Mouse (Mus musculus) right cerebral cortex, postnatal 36 days (tissue): ENCODE results near the gene Dhx38.

Experiments used
- DNase-seq, 2 experiments: peaks; one replicate each; pipeline ENCODE4 v3.0.0; 2022; ENCODE audit warnings: low spot score in 2 of 2, mixed read lengths in 1 of 2

The Dhx38 gene

DNA sequence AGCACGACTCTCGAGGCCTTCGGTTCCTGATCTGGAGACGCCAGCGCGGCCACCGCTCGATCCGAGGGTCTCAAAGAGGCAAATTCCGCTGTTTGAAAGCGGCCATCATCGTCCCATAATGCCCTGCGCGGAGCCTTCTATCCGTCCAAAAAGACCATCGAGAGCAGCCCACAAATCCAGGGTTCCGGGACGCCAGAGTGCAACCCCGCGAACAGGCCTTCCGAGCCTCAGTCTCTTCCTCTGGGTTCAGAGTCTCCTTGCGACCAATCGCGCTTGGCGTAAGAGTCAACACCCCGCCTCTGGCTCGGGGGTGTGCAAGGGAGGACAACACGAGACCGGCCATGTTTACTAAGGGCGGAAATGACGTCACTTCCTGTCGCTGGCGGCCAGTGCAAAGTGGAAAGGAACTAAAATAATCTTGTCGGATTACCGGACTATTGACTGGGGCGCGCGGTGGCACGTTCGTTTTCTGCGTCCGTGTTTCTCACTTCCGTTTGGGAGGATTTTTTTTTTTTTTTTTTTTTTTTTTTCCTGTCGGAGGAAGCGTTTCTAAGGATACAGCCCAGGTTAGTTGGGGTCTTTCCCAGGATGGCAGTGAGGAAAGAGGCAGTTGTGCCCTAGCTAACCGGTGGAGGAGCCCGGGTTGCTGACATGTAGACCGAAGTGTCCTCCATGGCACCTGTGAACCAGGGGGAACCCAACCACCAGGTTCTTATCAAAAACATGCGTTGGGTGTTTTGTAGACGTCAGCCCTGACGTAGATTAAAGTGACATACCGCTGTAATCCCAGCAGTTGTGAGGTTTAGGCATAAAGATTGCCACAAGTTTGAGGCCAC is at the start of gene Dhx38, which contains the start of gene Txnl4b:
Dhx38 (minus strand) TSS at position 364 of the 836 bp plus-strand sequence.
Txnl4b (plus strand) TSS at position 395 of the 836 bp plus-strand sequence.
- DNase-seq: peak; percentile 99

DNA sequence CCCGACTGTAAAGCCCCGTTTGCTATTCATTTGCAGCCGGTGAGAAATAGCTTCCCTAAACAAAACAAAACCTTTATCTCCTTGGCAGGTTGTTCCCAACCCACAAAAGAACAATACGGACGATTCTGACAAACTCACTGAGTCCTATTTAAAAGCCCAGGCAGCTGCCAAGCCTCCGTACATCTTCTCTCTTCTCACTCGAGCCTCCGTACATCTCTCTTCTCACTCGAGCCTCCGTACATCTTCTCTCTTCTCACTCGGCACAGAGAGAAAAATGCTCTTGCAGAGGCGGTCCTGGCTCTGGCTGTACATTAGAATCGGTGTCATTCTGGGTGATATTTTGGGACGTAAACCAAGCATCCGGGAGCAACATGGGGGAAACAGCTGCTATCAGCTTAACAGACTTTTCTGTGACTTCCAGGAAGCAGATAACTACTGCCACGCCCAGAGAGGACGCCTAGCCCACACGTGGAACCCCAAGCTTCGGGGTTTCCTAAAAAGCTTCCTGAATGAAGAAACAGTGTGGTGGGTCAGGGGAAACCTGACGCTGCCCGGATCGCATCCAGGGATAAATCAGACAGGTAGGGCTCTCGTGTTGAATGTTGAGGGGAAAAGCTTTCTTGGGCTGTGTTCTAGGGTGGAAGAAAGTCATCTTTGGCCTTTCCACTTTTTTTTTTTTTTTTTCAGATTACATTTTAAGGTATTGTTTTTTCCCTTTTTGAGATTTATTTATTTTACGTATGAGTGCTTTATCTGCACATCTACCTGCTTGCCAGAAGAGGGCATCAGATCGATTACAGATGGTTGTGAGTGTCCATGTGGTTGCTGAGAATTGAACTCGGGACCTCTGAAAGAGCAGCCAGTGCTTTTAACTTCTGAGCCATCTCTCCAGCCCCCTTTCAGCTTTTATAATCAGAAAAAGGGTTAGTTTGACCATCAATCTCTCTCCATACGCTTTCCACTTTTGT is 48.9 kb upstream of the Dhx38 start, which contains the start of gene Pkd1l3:
Pkd1l3 (plus strand) TSS at position 275 of the 968 bp plus-strand sequence.
- peak in 1 of 2 experiments; percentile 10 for DNase-seq

DNA sequence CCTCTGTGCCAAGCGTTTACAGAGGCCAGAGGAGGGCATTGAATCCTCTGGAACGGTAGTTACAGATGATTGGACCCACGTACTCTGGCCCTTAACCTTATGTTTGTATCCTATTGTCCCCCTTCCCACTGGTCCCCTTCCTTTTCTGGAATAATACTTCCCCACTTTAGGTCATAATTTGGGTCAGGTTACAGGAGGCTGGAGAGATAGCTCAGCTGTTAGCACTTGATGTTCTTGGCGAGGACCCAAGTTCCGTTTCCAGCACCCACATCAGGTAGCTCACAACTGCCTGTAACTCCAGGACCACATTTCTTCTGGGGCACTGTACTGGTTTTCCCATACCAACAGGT is 43.5 kb upstream of the Dhx38 start:
- no peak for DNase-seq

DNA sequence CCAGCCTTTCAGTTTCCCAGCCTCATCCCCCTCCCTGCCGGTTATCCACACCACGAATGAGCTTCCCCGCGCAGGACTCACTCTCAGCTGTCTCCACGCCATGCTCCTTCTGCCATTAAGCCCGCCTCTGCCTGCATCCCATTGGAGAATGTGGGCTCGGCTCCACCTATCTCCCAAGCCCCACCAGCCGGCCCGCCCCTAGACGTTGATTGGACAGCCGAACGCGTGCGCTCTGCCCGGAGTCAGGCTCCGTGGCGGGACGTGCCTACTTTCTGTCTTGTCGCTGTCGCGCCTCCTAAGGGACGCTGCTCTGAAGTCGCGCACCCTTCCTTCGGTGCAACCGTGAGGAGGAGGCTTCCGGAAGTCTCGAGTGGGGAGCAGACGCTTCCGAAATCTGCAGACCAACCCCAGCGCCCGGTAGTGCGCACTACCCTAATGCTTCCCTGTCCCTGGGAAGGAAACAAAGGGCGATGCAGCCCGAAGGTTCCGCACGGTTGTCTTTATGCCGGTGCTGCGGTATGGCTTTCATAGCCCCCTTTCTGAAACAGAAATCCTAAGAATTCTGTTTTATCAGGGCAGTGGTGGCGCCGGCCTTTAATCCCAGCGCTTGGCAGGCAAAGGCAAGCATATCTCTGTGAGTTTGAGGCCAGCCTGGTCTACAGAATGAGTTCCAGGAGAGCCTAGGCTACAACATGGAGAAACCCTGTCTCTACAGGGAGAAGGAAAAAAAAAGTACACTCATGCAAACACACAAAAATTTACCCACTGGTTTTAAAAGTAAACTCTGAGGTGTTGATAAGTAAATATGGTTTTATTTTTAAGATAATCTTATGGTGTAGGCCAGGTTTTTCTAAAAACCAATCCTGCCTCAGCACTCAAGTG is 42.9 kb upstream of the Dhx38 start, which contains the start of gene Dhodh:
Dhodh (minus strand) TSS at position 403 of the 882 bp plus-strand sequence.
- peak; percentile 95 to 98 for DNase-seq

DNA sequence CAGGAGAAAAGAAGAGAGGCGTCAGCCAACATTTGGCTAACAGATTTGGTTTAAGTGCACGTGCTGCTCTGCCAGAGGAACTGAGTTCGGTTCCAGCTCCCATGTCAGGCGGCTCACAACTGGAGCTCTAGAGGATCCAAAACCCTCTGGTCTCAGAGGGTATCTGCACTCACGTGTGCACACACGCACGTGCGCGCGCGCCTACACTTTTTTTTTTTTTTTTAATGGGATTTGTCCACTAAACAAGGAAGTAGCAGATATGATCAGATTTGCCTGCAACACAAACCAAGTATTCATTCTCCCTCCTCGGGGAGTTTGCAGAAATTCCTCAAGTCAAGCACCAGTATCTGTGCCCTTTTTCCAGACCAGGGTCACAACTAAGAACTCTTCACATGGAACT is 42.0 kb upstream of the Dhx38 start:
- no peak for DNase-seq

DNA sequence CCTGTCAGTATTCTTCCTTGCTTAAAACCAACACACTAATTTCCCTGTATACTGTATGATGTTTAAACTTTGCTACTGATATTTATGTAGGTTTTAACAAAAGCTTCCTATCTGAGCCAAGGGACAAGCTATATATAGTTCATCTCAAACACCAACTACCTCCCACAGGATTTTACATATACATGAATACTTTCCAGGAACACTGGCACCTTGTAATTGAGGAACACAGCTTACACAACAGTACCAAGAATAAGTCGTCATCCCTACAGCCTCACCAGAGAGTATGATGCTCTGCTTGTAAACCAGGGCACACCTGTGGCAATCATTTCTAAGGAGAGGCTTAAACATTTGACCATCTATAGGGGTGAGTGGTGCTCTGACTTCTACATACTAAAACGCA is 41.1 kb upstream of the Dhx38 start:
- DNase-seq: peak in 1 of 2 experiments; percentile 7

DNA sequence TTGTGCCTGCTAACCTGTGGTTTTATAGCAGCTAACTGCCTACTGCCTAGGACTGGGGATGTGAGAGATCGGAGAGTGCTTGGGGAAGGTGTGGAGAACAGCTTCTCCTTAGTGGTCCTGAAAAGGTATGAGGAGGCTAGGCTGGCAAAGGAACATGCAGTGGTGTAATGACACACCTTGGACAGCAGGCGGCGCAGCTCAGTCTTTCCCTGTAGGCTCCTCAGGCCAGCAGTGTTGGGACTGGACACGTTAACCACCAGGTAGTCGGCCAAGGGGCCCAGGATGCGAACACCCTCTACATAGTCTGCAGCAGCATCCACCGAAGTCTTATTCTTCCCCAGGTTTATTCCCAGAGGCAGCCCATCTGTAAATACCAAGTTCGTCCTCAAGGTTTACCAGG is 30.2 kb upstream of the Dhx38 start:
- no peak for DNase-seq

DNA sequence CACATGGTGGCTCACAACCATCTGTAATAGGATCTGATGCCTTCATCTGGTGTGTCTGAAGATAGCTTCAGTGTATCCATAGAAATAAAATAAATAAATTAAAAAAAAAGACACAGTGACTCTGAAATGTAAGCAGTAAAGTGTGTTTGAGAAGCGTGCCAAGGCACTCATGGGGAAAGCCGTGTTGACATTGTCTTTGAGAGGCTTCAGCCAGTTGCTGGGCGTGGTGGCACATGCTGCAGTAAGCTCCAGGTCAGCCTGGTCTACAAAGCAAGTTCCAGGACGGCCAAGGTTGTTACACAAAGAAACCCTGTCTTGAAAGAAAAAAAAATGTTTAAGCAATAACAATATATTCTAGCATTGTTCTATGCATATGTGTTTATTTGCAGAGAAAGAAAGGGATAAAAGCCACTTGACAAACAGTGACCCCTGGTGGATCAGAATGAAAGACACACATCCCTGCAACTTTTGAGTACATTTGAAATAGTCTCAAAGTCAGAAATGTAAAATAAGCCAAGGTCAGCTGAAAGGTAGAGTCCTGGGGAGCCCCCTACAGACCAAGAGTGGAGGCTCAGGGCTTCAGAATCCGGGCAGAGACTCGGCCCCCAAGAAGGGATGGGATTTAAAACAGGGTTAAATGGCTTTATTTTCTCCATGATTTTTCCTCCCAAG is 27.6 kb upstream of the Dhx38 start:
- no peak for DNase-seq

DNA sequence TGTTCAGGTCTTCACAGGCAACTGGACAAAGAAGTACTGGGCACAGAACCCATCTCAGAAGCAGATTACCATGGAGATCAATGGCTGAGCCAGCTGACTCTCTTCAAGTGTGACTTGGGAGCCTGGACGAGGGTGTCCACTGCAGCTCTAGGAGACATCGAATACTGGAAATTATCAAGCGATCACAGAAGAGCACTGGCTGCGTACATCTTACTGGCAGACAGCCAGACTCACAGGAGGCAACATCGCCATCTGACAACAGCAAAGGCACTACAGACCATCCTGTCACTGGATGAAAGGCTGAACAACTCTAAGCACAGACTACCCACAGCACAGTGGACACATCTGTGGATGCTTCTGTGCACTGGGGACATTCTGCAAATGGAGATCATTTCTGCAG is 26.5 kb upstream of the Dhx38 start:
- no peak for DNase-seq

DNA sequence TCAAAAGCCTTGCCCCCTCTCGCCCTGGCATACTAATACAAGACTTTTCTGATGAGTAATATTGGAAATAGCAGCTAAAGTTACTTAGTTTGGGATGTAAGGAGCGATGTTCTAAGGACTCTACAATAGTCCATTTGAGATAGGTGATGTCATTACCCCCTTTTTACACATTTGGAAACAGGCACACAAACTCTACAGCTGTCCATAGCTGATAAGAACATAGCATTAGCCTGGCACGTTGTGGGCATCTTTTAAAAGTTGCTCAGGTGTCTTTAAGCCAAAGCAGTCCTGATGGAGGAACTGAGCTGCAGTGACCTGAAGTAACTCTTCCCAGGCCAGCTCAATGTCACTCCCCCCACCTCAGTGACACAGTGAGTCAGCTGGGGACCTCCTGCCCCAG is 25.7 kb upstream of the Dhx38 start:
- no peak for DNase-seq

DNA sequence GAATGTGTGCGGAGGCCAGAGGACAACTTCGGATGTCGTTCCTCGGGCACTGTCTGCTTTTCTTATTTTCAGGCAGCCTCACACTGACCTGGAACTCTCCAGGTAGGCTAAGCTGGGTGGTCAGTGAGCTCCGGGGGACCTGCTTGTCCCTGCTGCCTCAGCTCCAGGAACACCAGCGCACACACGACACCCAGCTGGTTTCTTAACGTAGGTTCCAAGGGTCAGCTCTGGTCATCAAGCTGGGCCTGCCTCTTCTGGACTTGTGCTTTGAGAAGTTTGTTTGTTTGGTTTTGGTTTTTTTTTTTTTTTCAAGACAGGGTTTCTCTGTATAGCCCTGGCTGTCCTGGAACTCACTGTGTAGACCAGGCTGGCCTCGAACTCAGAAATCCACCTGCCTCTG is 25.2 kb upstream of the Dhx38 start:
- DNase-seq: no peak

DNA sequence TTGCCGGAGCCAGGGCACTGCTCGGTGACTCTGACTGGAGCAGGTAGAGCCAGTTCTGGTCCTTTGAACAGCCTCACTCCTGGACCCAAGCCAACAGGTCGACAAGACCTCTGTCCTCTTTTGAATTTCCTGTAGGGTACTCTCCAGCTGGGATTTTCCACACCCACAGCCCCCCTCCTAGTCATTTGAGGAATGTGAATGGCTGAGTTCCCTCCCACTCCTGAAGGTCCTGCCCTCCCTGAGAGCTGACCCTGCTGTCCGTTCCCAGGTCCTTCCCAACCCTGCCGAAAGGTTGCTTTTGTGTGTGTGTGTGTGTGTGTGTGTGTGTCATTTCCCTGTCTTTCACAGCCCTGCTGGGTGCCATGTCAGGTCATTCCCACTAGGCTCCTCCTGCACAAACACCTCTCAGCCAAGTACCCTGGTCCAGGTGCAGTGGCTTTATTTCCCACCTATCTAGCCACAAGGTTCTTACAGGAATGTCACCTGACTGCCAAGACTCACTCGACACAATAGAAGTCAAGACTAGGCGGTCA is 21.4 kb upstream of the Dhx38 start:
- DNase-seq: no peak

DNA sequence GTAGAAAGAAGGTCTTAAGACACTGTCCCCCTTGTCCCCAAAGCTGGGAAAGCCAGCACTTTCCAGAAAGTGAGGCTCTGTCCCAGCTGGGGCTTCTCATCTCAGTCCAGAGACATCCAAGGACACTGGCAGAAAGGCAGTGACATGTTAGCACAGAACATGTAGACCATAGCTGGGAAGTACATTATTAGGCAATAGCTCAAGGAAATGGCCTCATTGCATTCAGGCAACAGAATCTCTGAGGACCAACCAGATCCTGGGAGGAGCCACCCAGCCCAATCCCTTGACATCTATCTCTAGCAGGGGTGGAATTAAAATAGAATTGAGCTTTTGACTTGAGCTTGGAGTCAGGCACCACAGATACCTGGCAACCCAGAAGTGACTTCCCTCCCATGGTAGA is 20.0 kb upstream of the Dhx38 start:
- no peak for DNase-seq

DNA sequence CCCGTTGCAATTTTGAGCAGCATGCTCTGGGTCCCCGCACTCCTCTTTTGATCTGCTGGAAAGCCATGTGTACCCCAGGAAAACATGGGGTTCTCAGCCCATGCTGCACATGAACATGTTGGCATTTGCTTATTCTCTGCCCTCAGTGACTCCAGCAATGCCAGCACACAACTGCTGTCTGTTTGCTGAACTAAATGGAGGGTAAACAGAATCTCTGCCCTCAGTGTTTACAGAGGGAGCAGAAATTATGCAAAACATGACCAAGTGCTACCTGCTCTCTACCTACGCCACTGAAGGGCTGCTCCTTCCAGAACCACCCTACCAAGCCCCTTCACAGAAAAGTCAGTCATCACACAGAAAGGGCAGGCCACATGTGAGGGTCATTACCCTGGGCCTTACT is 19.2 kb upstream of the Dhx38 start:
- no peak for DNase-seq

DNA sequence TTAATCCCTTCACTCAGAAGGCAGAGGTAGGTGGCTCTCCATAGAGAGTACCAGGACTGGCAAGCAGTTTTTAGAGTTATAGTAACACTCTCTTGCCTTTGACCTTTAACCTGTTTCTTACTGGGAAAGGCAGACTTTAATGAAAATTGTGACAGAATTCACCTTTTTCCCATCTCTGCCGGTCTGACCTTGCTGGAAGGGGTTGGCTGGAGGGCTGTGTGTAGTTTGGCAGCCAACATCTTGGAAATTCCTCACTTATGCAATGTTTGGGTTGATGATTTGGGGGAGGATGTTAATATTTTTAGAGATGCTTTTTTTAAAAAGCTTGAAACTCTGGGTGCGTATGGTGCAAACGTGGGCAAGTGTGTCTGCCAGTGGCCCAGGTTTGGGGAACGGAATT is 18.6 kb upstream of the Dhx38 start:
- DNase-seq: no peak

DNA sequence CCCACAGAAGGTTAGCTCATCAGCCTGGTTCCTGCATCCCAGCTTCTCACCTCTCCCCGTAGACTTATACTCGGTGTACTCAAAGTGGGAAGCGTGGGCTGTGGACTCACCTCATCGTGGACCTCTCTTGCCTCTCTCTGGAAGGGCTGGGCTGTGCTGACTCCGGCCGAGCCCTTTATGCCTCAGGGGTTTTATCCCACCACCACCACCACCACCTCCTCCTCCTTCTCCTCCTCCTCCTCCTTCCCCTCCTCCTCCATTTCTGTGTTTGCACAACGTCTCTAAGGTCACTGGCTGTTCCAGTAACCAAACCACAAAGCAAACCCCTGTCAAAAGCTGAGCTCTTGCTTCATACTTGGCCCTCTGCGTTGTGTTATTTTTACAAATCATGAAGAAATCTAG is 13.2 kb upstream of the Dhx38 start, which contains the start of gene Hp:
Hp (minus strand) TSS at position 273 of the 402 bp plus-strand sequence.
- no peak for DNase-seq

DNA sequence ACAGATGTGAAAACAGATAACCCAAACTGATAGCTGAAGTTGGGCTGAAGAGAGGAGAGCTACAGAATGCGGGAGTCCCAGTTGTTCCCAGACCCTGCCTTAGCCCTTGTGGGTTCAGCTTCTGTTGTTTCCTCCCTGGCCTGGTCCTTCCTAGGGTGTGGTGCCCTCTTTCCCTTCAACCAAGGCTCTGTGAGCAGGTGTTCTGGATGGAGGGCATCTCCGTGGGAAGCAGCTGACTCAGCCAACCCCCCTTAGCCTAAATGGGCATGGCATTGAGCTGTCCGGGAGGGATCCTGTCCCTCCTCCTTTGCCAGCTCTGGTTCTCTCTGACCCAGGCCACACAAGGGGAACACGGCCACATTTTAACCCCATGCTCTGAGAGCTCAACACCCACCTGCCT is 10.7 kb upstream of the Dhx38 start:
- no peak for DNase-seq

DNA sequence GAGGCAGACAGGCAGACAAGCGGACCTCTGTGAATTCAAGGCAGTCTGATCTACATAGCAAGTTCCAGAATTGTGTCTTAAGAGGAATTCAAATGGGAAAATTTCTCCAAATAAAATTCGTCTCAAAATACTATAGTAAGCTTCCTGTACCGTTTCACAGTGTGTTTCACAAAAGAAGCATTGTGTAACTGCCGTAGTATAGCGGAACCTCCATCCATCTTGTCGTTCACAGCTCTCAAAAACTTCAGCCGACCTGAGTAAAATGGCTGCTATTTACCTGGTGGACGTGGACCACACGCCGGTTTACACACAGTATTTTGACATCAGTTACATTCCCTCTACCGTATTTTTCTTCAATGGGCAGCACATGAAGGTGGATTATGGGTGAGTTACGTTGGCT is 5.5 kb upstream of the Dhx38 start:
- no peak for DNase-seq

DNA sequence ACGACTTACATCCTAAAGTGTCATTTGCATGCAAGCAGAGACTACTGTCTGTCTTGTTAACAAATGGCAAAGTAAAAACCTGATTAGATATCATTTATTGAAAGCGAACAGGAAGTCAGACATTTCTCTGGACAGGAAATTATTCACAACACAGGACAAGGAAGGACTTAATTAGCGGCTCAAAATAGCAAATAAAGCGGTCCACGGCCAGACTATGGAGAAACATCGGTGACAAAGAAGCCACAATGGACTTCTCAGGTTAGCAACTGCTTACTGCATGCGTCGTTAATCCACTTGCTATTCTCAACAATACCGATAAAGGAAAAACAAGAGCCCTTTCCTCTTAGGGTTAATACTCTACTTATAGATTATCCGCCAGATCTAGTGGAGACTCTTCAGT is 895 bp downstream of the Dhx38 start:
- DNase-seq: no peak

DNA sequence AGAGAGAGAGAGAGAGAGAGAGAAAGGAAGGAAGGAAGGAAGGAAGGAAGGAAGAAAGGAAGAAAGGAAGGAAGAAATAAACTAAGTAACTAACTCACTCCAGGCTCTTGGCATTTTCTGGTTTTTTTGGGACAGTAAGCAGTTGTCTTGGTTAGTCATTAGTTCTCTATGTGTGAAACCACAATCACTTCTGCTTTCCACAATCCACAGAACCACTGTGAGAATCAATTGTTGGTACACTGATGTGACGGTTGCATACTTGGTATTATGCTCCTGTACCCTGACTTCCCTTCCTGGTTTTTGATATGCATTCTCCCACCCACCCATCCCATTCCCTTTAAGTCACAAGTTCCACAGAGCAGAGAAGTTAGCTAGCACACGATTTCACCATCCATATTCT is 1.8 kb downstream of the Dhx38 start:
- DNase-seq: no peak

DNA sequence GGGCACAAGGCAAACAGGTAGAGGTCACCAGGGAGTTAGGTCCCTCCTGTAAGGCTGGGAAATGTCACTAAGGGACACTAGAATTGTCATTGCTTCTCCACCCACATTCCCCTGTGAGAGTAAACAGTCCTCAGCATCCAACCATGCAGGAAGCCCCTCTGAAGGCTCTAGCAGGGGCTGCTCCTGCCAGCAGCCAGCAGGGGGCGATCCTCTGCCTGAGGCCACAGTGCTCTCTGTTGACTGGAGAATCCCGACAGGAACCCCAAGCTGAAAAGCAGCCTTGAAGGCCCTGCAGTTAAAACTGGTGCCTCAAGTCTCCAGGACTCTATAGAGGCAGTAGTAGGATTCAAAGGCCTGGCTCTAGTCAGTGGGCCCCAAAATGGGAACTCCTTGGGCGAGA is 14.0 kb downstream of the Dhx38 start:
- DNase-seq: no peak
